Mouse (Mus musculus): Measurements from ENCODE around the gene Gatad2b. TPM values are rescaled to one million over a fixed set of nuclear protein-coding genes. Genes with fewer than 3 reads are reported as not detected.
"Not testable (repeated sequence)": the region's sequence is repeated elsewhere in the genome, so short reads cannot be mapped to it uniquely, and the experiment has no call there.

Gatad2b gene
- total and polyA plus RNA-seq, 2 experiments = 6.3 to 7.1 TPM

DNA sequence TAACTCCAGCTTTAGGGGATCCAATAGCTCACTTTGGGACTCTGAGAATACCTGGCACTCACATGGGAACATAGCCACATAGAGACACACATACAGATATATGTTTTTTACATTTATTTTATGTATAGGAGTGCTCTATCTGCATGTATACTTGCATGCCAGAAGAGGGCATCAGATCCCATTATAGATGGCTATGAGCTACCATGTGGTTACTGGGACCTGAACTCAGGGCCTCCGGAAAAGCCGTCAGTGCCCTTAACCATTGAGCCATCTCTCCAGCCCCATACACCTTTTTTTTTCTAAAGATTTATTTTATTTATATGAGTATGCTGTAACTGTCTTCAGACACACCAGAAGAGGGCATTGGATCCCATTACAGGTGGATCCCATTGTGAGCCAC lies 8.8 kb upstream of the Gatad2b start:
- no peak for DNase-seq (ENCODE audit: extremely low read depth, low read depth, low spot score)
- Histone ChIP-seq H3K4me3 (ENCODE audit: insufficient read depth, low read depth, low read length) (no peak overlapping the region), H3K27ac (replicated peaks; ENCODE audit: insufficient read depth, low read depth, low read length) (no peak overlapping the region), H3K9ac (ENCODE audit: low read depth, low read length) (no peak overlapping the region), H3K79me2 (ENCODE audit: control insufficient read depth, insufficient read depth, low read length) (no peaks in the 10 kb centered on the region), H3K36me3 (ENCODE audit: control insufficient read depth, insufficient read depth, low read length) (peaks cover 4% of the 10 kb centered on the region), H3K4me1 (ENCODE audit: control insufficient read depth, insufficient read depth, low read length) (no peaks in the 10 kb centered on the region), H3K27me3 (ENCODE audit: control insufficient read depth, insufficient read depth, low read length) (no peaks in the 10 kb centered on the region)
- TF ChIP-seq POLR2A (IDR thresholded peaks at IDR 0.05; ENCODE audit: extremely low read depth, insufficient read depth, low read length) (no peak), CTCF (IDR thresholded peaks at IDR 0.05; ENCODE audit: low read depth, low read length) (no peak)
- 96% methylated on average over 2 of the region's 2 CpGs for WGBS

DNA sequence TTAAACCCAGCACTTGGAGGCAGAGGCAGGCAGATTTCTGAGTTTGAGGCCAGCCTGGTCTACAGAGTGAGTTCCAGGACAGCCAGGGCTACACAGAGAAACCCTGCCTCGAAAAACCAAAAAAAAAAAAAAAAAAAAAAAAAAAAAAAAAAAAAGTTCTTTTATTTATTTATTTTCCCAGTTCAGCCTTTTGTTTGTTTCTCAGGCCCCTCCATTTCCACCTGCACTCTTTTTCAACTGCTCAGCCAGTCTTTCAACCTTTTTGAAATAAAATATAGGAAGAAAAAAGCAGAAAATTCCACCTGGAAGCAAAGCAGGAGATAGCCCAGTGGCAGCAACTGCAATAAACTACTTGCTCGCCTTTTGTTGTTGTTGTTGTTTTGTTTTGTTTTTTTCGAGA lies 3.6 kb upstream of the Gatad2b start:
- not testable (repeated sequence) for H3K4me3 ChIP-seq (ENCODE audit: insufficient read depth, low read depth, low read length); H3K27ac ChIP-seq (replicated peaks; ENCODE audit: insufficient read depth, low read depth, low read length); DNase-seq (ENCODE audit: extremely low read depth, low read depth, low spot score); H3K27me3 ChIP-seq (ENCODE audit: control insufficient read depth, insufficient read depth, low read length); H3K9ac ChIP-seq (ENCODE audit: low read depth, low read length); H3K36me3 ChIP-seq (ENCODE audit: control insufficient read depth, insufficient read depth, low read length); H3K4me1 ChIP-seq (ENCODE audit: control insufficient read depth, insufficient read depth, low read length)
- 63% methylated on average over 3 of the region's 3 CpGs for WGBS
- peaks cover 12% of the 10 kb centered on the region for H3K79me2 ChIP-seq (ENCODE audit: control insufficient read depth, insufficient read depth, low read length)

DNA sequence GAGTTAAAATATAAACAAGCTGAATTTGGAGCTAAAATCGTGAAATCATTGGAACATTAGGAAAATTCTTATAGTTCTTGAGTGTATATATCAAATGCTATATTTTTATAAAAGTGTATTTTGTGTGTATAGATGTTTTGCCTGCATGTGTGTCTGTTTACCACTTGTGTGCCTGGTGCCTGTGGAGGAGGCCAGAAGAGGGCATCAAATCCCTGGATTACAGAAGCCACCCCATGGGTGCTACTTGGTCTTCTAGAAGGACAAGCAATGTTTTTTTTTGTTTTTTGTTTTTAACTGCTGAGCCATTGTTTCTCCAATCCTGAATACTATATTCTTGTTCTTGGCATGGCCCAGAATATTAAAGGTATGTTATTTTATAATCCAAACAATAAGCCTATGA lies 2.4 kb upstream of the Gatad2b start:
- Histone ChIP-seq H3K27ac (replicated peaks; ENCODE audit: insufficient read depth, low read depth, low read length) (no peak overlapping the region), H3K79me2 (ENCODE audit: control insufficient read depth, insufficient read depth, low read length) (peaks cover 15% of the 10 kb centered on the region), H3K4me1 (ENCODE audit: control insufficient read depth, insufficient read depth, low read length) (peaks cover 9% of the 10 kb centered on the region), H3K27me3 (ENCODE audit: control insufficient read depth, insufficient read depth, low read length) (no peaks in the 10 kb centered on the region), H3K4me3 (ENCODE audit: insufficient read depth, low read depth, low read length) (no peak overlapping the region), H3K9ac (ENCODE audit: low read depth, low read length) (no peak overlapping the region), H3K36me3 (ENCODE audit: control insufficient read depth, insufficient read depth, low read length) (no peaks in the 10 kb centered on the region)
- DNase-seq (ENCODE audit: extremely low read depth, low read depth, low spot score) = peak; percentile 34
- peak; percentile 26; the same call in 1 of the 2 replicates for TF ChIP-seq CTCF (IDR thresholded peaks at IDR 0.05; ENCODE audit: low read depth, low read length)
- TF ChIP-seq POLR2A (IDR thresholded peaks at IDR 0.05; ENCODE audit: extremely low read depth, insufficient read depth, low read length) = no peak
- WGBS = 83% methylated on average over 1 of the region's 1 CpGs

DNA sequence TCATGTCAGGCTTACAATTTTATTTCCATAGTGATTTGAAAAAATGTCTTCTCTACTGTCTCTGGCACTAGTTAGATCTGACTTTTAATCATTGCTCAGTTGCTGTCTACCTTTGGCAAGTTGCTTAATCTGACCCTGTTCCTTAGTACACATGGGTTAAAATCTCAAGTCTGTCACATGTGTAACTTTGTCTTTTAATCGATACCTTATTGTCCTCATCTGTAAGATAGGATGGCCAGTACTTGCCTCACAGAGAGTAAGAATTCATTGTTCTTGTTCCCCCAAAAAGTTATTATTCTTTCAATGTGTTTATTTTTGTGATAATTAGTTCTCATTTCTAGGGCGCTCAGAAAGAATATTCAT lies 1.0 kb upstream of the Gatad2b start:
- no peak for TF ChIP-seq CTCF (IDR thresholded peaks at IDR 0.05; ENCODE audit: low read depth, low read length)
- TF ChIP-seq POLR2A (IDR thresholded peaks at IDR 0.05; ENCODE audit: extremely low read depth, insufficient read depth, low read length) = no peak
- 16% methylated on average over 2 of the region's 2 CpGs for WGBS
- H3K79me2 ChIP-seq (ENCODE audit: control insufficient read depth, insufficient read depth, low read length) = peaks cover 22% of the 10 kb centered on the region
- H3K4me3 ChIP-seq (ENCODE audit: insufficient read depth, low read depth, low read length) = 0 out of 2 replicates have a peak overlapping the region, but pooled peaks have one; percentile 58
- H3K27me3 ChIP-seq (ENCODE audit: control insufficient read depth, insufficient read depth, low read length) = no peaks in the 10 kb centered on the region
- peaks cover 12% of the 10 kb centered on the region for H3K4me1 ChIP-seq (ENCODE audit: control insufficient read depth, insufficient read depth, low read length)
- peak overlapping the region; percentile 69; the same call in 1 of the 2 replicates for H3K27ac ChIP-seq (replicated peaks; ENCODE audit: insufficient read depth, low read depth, low read length)
- H3K36me3 ChIP-seq (ENCODE audit: control insufficient read depth, insufficient read depth, low read length) = no peaks in the 10 kb centered on the region
- peak; percentile 58 for DNase-seq (ENCODE audit: extremely low read depth, low read depth, low spot score)
- no peak overlapping the region for H3K9ac ChIP-seq (ENCODE audit: low read depth, low read length)

DNA sequence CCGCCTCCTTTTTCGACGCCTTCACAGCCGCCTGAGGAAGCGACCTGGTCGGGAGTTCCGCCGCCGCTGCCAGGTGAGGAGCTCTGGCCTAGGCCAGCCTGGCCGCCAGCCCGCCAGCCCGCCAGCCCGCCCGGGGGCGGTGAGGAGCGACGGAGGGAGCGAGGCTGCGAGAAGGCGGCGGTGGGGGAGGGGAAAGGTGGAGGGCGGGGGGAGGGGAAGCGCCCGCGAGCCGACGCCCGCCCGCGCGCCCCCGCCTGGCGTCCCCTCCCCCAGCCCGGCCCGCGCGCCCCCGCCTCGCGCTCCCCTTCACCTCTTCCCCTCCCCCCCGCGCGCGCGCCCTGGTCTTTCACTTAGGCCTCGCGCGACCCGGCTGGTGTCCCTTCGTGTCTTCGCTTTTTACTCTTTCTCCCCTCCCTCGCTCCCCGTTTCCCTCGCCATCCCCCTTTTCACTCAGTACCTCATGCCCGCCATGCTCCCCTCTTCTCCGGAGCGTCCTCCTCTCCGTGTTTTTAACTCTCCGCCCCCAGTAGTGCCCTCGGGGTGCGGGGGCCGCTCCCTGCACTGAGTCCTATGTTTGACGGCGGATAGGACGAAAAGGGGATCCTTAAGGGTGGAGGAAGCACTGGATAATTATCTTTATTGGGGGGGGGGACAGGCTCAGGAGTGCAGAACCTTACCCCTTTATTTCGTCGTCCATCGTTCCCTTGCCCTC lies 530 bp downstream of the Gatad2b start:
- Histone ChIP-seq H3K4me1 (ENCODE audit: control insufficient read depth, insufficient read depth, low read length) (peaks cover 16% of the 10 kb centered on the region), H3K9ac (ENCODE audit: low read depth, low read length) (peak overlapping the region; percentile 98), H3K4me3 (ENCODE audit: insufficient read depth, low read depth, low read length) (peak overlapping the region; percentile 95), H3K36me3 (ENCODE audit: control insufficient read depth, insufficient read depth, low read length) (no peaks in the 10 kb centered on the region), H3K79me2 (ENCODE audit: control insufficient read depth, insufficient read depth, low read length) (peaks cover 31% of the 10 kb centered on the region), H3K27me3 (ENCODE audit: control insufficient read depth, insufficient read depth, low read length) (no peaks in the 10 kb centered on the region), H3K27ac (replicated peaks; ENCODE audit: insufficient read depth, low read depth, low read length) (peak overlapping the region; percentile 89)
- no peak for DNase-seq (ENCODE audit: extremely low read depth, low read depth, low spot score)
- no peak for TF ChIP-seq CTCF (IDR thresholded peaks at IDR 0.05; ENCODE audit: low read depth, low read length)
- no peak for TF ChIP-seq POLR2A (IDR thresholded peaks at IDR 0.05; ENCODE audit: extremely low read depth, insufficient read depth, low read length)
- 1% methylated on average over 41 of the region's 68 CpGs for WGBS

DNA sequence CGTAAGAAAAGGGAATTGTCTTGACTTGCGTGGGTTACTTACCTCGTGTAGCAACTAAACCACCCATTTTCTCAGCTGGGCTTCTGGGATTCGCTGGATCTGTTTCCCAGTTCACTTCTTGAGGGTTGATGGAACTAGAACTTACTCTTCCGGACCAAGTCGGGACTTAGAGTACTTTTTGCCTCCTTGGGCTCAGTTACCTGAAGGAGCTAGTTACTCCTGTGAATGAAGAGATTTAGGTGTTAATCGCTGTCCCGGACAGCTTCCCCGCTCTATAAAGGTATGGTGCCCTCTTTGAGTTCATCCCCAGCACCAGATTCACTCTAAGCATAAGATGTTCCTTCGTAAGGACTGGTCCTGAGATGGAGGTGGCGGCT lies 1.1 kb downstream of the Gatad2b start:
- peaks cover 31% of the 10 kb centered on the region for H3K79me2 ChIP-seq (ENCODE audit: control insufficient read depth, insufficient read depth, low read length)
- peaks cover 16% of the 10 kb centered on the region for H3K4me1 ChIP-seq (ENCODE audit: control insufficient read depth, insufficient read depth, low read length)
- TF ChIP-seq CTCF (IDR thresholded peaks at IDR 0.05; ENCODE audit: low read depth, low read length) = no peak
- no peak for TF ChIP-seq POLR2A (IDR thresholded peaks at IDR 0.05; ENCODE audit: extremely low read depth, insufficient read depth, low read length)
- WGBS = 9% methylated on average over 11 of the region's 11 CpGs
- no peak for DNase-seq (ENCODE audit: extremely low read depth, low read depth, low spot score)
- H3K9ac ChIP-seq (ENCODE audit: low read depth, low read length) = peak overlapping the region; percentile 98
- H3K36me3 ChIP-seq (ENCODE audit: control insufficient read depth, insufficient read depth, low read length) = no peaks in the 10 kb centered on the region
- H3K4me3 ChIP-seq (ENCODE audit: insufficient read depth, low read depth, low read length) = peak overlapping the region; percentile 95
- no peaks in the 10 kb centered on the region for H3K27me3 ChIP-seq (ENCODE audit: control insufficient read depth, insufficient read depth, low read length)
- H3K27ac ChIP-seq (replicated peaks; ENCODE audit: insufficient read depth, low read depth, low read length) = peak overlapping the region; percentile 60
